Mouse (Mus musculus): Measurements from ENCODE around the gene Ifna13. TPM values are rescaled to one million over a fixed set of nuclear protein-coding genes. Genes with fewer than 3 reads are reported as not detected.

The Ifna13 gene
- total RNA-seq (2014; fragmentation: Nextera tagmentation) (not detected in 2 replicates), total RNA-seq (2017) (not detected in 2 replicates)

DNA sequence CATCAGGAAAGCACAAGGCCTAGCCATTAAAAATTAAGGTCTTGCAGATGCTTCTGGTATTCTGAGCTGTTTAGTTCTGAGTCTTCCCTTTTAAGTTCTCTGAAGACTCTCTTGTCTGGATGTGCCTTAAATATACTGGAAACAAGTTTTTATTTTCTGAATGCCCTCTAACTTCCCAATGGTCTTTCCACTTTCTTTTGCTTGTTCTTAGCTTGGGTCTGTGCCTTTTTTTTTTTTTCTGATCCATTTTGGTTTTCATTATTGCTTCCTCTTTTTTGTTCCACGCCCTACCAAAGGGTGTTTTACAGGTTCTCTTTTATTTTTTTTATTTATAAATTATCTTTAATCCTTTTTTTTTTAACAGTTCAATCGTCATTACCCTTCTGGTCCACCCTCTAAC is at the start of gene Ifna13:
Ifna13 (minus strand) TSS at position 101 of the 400 bp plus-strand sequence.
- ATAC-seq (replicated peaks; ENCODE audit: poor library complexity, severe bottlenecking): no peak

DNA sequence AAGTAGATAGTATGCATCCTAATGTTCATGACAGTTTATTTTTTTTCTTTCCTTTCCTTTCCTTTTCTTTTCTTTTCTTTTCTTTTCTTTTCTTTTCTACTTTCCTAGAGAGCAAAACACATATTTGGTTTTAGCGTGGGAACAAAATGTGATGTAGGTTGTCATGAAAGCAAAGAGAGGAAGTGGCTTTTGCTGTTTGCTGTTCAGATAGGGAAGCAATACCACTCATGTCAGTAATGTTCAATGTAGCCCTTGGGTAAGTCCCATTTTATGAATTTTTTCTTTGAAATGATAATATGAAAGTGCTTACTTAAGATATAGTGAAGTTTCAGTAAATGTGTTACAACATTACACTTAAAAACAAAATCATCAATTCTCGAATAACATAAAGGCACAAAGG is 49.1 kb upstream of the Ifna13 start:
- ATAC-seq (replicated peaks; ENCODE audit: poor library complexity, severe bottlenecking): peak; percentile 75

DNA sequence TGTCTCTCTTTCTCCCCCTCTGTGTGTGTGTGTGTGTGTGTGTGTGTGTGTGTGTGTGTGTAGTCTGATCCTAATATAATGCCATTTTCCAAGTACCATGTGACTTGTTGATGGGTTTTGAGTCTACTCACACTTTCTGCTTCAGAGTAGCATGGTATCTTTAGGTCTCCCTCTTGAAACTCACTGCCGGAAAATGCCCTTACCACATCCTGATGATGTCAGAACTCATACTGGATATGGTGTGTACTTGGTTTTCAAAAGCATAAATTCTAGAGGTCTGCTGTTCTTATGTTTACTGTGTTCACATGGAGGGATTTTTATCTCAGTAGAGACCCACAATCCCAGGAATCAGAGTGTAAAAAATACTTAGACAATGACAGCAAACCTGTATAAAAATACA is 48.3 kb upstream of the Ifna13 start:
- 0 out of 2 replicates have a peak, but pooled peaks have one; percentile 23 for ATAC-seq (replicated peaks; ENCODE audit: poor library complexity, severe bottlenecking)

DNA sequence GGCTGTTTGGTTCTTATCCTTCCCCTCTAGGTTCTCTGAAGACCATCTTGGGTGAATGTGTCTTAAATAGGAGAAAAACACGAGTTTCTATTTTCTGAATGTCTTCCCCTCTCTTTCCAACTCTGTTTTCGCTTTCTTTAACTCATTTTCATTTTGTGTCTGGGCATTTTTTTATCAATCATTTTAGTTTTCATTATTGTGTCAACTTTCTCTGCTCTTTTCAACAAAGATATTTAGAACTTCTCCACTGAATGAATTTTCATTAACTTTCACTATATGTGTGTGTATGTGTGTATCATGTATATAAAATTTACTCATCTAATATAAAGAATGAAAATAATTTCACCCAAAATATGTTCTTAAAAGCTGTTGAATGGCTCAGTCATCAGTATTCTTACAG is 47.0 kb upstream of the Ifna13 start, which contains the start of gene Ifnab:
Ifnab (minus strand) TSS at position 101 of the 400 bp plus-strand sequence.
- no peak for ATAC-seq (replicated peaks; ENCODE audit: poor library complexity, severe bottlenecking)

DNA sequence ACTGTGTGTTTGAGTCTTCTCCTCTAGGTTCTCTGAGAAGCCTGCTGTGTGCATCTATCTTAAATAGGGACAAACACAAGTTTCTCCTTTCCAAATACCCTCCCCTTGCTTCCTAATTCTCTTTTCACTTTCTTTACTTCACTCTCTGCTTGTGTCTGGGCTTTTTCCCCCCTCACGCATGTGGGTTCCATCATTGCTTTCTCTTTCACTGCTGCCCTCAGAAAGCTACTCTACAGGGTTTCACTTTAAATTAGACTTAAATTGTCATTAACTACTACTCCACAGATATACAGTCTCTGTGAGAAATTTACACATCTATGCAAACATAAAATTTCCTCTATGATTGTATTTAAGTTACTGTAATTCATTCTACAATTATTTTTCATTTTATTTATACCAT is 39.6 kb upstream of the Ifna13 start, which contains the start of gene Ifna2:
Ifna2 (minus strand) TSS at position 101 of the 400 bp plus-strand sequence.
- ATAC-seq (replicated peaks; ENCODE audit: poor library complexity, severe bottlenecking): no peak

DNA sequence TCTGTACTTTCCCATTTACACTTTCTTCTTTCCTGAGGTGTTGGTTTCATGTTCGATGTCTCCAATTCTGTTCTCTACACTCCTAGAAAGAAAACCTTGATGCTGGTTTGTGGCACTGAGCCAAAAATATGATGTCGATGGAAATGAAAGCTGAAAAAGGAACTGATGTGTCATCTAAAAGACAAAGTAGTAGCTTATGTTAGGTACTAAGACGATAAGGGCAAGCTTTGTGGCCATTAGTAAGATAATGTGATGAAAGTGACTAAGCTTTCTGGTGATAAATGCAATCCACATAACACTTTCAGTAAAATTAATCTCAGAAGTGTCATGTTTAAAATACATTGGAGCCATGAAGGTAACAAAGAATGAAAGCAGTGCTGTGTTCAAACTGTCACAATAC is 37.1 kb upstream of the Ifna13 start:
- ATAC-seq (replicated peaks; ENCODE audit: poor library complexity, severe bottlenecking): 0 out of 2 replicates have a peak, but pooled peaks have one; percentile 42

DNA sequence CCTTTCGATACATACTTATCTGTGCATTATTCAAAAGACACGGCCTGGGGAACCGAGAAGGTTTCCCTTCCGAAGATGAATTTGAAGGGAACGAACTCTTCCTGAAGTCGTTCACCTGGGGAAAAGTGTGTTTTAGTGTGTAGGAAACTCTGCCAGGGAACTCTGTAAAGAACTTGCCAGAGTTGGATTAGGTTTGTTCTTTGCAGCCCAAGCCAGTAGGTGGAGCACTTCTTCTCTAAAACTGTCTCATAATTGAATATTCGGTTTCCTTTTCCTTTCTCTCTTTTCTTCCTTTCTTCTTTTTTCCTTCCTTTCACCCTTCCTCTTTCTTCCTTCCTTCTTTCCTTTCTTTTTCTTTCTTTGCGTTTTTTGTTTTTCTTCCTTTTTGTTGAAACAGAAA is 36.1 kb upstream of the Ifna13 start:
- peak; percentile 52 for ATAC-seq (replicated peaks; ENCODE audit: poor library complexity, severe bottlenecking)

DNA sequence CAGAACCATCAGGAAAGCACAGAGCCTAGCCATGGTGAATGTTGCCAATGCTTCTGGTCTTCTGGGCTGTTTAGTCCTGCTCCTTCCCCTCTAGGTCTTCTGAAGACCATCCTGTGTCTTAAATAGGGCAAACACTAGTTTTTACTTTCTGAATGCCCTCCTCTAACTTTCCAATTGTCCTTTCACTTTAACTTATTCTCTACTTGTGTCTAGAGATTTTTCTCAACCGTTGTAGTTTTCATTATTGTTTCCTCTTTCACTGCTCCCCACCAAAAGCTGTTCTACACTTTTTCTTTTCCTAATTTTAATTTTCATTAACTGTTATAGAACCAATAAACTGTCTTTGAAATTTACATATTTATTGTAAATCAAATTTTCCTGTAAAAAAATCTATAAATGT is 32.6 kb upstream of the Ifna13 start, which contains the start of gene Ifna16:
Ifna16 (minus strand) TSS at position 101 of the 400 bp plus-strand sequence.
- ATAC-seq (replicated peaks; ENCODE audit: poor library complexity, severe bottlenecking): no peak

DNA sequence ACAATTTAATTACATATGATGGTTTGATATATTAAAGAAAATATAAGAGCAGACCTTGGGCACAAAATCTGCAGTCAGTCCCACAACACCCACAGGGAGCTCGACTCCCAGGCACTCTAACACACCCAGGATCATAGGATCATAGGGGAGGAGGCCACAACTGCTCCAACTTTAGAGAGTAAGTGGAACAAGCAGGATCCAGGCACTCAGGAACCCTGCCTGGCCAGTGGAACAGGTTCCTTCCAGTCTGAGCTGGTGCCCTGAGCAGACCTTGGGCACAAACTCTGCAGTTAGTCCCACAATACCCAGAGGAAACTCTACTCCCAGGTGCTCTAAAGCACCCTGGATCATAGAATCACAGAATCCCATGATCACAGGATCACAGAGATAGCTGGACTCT is 11.2 kb upstream of the Ifna13 start:
- ATAC-seq (replicated peaks; ENCODE audit: poor library complexity, severe bottlenecking): no peak

DNA sequence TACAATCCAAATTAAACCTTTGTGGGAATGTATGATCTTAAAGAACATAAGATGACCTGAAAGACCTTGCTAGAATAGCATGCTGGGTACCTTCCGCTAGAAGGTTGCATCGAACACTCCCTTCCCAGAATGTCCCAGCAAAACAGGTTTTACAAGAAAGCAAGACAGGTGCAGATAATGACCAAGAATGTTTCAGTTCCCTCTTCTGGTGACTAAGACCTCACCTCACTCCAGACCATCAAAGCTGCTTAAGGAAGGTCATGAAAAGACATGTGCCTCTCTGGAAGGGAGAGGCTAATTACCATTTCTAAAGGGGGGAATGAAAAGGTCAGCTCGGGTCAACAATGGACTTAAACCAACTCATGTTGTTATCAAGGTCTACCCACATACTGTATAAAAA is 9.4 kb upstream of the Ifna13 start:
- ATAC-seq (replicated peaks; ENCODE audit: poor library complexity, severe bottlenecking): no peak

DNA sequence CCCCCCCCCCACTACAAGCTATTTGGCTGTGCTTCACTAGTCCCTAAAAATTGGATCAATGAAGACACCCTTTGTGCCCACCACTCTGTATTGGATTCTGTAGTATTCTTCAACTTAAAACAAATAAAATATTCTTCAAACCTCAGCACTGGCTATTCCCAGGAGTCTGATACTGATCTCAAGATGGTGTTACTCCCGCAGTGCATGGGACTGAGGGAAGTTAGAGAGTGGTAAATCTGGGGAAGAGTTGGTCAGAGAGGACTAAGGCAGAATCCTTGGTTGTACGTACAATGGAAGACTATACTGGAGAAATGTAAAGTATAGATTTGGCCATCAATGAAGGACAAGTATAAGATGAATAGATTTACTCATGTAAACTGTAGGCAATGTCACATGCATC is 1.7 kb downstream of the Ifna13 start:
- no peak for ATAC-seq (replicated peaks; ENCODE audit: poor library complexity, severe bottlenecking)

DNA sequence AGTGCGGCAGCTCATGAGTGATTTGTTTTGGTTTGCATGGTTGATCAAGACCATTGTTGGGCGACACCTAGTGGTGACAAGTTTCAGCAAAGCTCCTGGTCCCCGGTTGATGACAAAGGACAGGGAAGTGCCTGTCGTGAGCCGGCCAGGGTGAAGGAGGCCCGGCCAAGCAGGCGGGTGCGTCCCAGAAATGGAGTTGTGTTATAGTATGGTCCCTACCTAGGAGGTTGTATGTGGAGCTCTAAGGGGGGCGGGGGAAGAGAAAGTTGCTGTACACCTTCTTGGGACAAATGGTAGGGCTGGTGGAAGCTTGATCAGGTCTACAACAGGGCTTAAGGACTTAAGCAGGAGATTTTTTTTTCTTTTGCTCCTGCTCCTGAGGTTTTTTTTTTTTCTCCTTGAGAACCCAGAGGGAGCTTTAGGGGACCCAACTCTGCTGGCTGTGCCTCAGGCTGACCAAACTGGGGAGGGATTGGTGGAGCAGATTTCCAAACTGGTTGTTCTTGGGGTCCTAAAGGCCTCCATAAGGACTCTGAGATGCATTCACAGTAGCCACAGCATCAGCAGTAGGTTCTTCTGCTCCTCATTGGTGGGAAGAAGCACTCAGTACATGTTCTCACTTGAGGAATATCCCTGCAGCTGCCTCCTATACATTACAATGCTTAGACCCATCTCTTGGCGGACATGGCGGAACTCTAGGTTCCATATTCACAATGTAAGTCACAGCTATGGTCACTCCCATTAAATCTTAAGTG is 3.0 kb downstream of the Ifna13 start:
- ATAC-seq (replicated peaks; ENCODE audit: poor library complexity, severe bottlenecking): peak; percentile 93

DNA sequence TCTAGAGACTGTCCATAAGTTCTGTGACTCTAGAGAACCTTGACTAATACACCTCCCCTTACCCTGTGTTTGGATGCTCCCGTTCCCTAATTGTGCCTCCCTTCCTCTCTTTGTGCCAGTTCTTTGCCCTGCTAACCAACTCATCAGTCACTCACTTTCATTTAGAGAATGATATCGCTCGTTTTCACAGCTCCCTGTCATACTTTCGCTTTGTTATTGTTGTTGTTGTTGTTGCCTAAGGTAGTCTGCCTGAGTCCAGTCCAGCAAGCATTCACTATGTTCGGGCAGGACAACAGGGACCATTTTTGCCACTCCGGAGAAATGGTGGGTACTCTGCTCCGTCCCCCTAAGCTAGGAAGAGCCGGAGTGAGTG is 3.6 kb downstream of the Ifna13 start:
- ATAC-seq (replicated peaks; ENCODE audit: poor library complexity, severe bottlenecking): no peak

DNA sequence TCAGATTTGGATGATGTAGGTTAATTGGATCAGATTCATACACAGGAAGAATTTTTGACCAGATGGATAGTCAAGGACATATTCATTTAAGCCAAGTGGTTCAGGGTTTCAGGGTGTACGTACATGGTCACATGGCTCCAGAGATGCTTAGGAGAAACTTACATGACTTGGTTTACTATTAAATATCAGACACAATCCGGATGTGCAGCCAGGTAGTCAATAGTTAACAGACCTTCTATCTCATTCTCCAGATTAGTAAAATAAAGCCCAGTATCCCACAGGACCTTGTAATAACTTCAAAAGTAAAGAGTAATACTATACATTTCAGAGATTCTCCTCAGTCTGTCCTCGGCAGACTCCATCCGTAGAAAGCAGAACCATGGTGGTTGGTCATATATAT is 9.9 kb downstream of the Ifna13 start, which contains the start of gene C87499:
C87499 (minus strand) TSS at position 101 of the 400 bp plus-strand sequence.
- no peak for ATAC-seq (replicated peaks; ENCODE audit: poor library complexity, severe bottlenecking)

DNA sequence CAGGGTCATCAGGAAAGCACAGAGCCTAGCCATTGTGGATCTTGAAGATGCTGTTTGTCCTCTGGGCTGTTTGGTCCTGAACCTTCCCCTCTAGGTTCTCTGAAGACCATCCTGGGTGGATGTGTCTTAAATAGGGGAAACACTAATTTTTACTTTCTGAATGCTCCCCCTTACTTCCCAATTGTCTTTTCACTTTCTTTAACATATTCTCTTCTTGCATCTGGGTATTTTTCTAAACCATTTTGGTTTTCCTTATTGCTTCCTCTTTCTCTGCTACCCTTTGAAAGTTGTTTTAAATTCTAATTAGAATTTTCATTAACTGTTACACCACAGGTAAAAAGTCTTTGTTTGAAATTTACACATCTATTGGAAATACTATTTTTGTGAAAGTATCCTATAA is 41.0 kb downstream of the Ifna13 start, which contains the start of gene Ifna12:
Ifna12 (minus strand) TSS at position 101 of the 400 bp plus-strand sequence.
- ATAC-seq (replicated peaks; ENCODE audit: poor library complexity, severe bottlenecking): no peak

Other genes starting within 250 kb of the Ifna13 start
Only the 30 nearest of the 33 such genes appear.
- gene Ifnb1, start 121.7 kb downstream of the Ifna13 start, total RNA-seq (2014; fragmentation: Nextera tagmentation): not detected in 2 replicates
- not detected in 2 replicates for gene Ifnb1, start 121.7 kb downstream of the Ifna13 start, total RNA-seq (2017)
- gene Ifna15, start 86.2 kb downstream of the Ifna13 start, total RNA-seq (2014; fragmentation: Nextera tagmentation): not detected in 2 replicates
- not detected in 2 replicates for gene Ifna15, start 86.2 kb downstream of the Ifna13 start, total RNA-seq (2017)
- not detected in 2 replicates for gene Ifna14, start 72.7 kb downstream of the Ifna13 start, total RNA-seq (2014; fragmentation: Nextera tagmentation)
- not detected in 2 replicates for gene Ifna14, start 72.7 kb downstream of the Ifna13 start, total RNA-seq (2017)
- gene Ifna9, start 52.1 kb downstream of the Ifna13 start, total RNA-seq (2014; fragmentation: Nextera tagmentation): not detected in 2 replicates
- gene Ifna9, start 52.1 kb downstream of the Ifna13 start, total RNA-seq (2017): not detected in 2 replicates
- gene Ifna12, start 41.1 kb downstream of the Ifna13 start, total RNA-seq (2014; fragmentation: Nextera tagmentation): not detected in 2 replicates
- not detected in 2 replicates for gene Ifna12, start 41.1 kb downstream of the Ifna13 start, total RNA-seq (2017)
- gene C87499, start 10.0 kb downstream of the Ifna13 start, total RNA-seq (2014; fragmentation: Nextera tagmentation): not detected in 2 replicates
- not detected in 2 replicates for gene C87499, start 10.0 kb downstream of the Ifna13 start, total RNA-seq (2017)
- gene Ifna16, start 32.5 kb upstream of the Ifna13 start, total RNA-seq (2014; fragmentation: Nextera tagmentation): not detected in 2 replicates
- gene Ifna16, start 32.5 kb upstream of the Ifna13 start, total RNA-seq (2017): not detected in 2 replicates
- not detected in 2 replicates for gene Ifna2, start 39.5 kb upstream of the Ifna13 start, total RNA-seq (2014; fragmentation: Nextera tagmentation)
- gene Ifna2, start 39.5 kb upstream of the Ifna13 start, total RNA-seq (2017): not detected in 2 replicates
- not detected in 2 replicates for gene Ifnab, start 46.9 kb upstream of the Ifna13 start, total RNA-seq (2014; fragmentation: Nextera tagmentation)
- gene Ifnab, start 46.9 kb upstream of the Ifna13 start, total RNA-seq (2017): not detected in 2 replicates
- gene Gm26566, start 77.3 kb upstream of the Ifna13 start, total RNA-seq (2014; fragmentation: Nextera tagmentation): not detected in 2 replicates
- gene Gm26566, start 77.3 kb upstream of the Ifna13 start, total RNA-seq (2017): 0.69 TPM in 1 of 2 replicates, not detected in the other
- 33.5 and 45.5 TPM in 2 replicates for gene Klhl9, start 78.0 kb upstream of the Ifna13 start, total RNA-seq (2014; fragmentation: Nextera tagmentation)
- 72.4 and 96.0 TPM in 2 replicates for gene Klhl9, start 78.0 kb upstream of the Ifna13 start, total RNA-seq (2017)
- not detected in 2 replicates for gene Gm13271, start 110.4 kb upstream of the Ifna13 start, total RNA-seq (2014; fragmentation: Nextera tagmentation)
- gene Gm13271, start 110.4 kb upstream of the Ifna13 start, total RNA-seq (2017): not detected in 2 replicates
- gene Gm13283, start 115.7 kb upstream of the Ifna13 start, total RNA-seq (2014; fragmentation: Nextera tagmentation): 0.49 TPM in 1 of 2 replicates, not detected in the other
- 0.21 TPM in 1 of 2 replicates, not detected in the other for gene Gm13283, start 115.7 kb upstream of the Ifna13 start, total RNA-seq (2017)
- gene Gm13290, start 129.4 kb upstream of the Ifna13 start, total RNA-seq (2014; fragmentation: Nextera tagmentation): not detected in 2 replicates
- gene Gm13290, start 129.4 kb upstream of the Ifna13 start, total RNA-seq (2017): not detected in 2 replicates
- not detected in 2 replicates for gene Gm13289, start 132.5 kb upstream of the Ifna13 start, total RNA-seq (2014; fragmentation: Nextera tagmentation)
- not detected in 2 replicates for gene Gm13289, start 132.5 kb upstream of the Ifna13 start, total RNA-seq (2017)
- gene Gm13272, start 135.4 kb upstream of the Ifna13 start, total RNA-seq (2014; fragmentation: Nextera tagmentation): not detected in 2 replicates
- gene Gm13272, start 135.4 kb upstream of the Ifna13 start, total RNA-seq (2017): not detected in 2 replicates
- 1.5 TPM in 1 of 2 replicates, not detected in the other for gene Ifnz, start 137.7 kb upstream of the Ifna13 start, total RNA-seq (2014; fragmentation: Nextera tagmentation)
- gene Ifnz, start 137.7 kb upstream of the Ifna13 start, total RNA-seq (2017): 0.22 and 0.52 TPM in 2 replicates
- not detected in 2 replicates for gene Gm13276, start 141.2 kb upstream of the Ifna13 start, total RNA-seq (2014; fragmentation: Nextera tagmentation)
- not detected in 2 replicates for gene Gm13276, start 141.2 kb upstream of the Ifna13 start, total RNA-seq (2017)
- not detected in 2 replicates for gene Gm13277, start 144.2 kb upstream of the Ifna13 start, total RNA-seq (2014; fragmentation: Nextera tagmentation)
- gene Gm13277, start 144.2 kb upstream of the Ifna13 start, total RNA-seq (2017): not detected in 2 replicates
- gene Gm13278, start 147.1 kb upstream of the Ifna13 start, total RNA-seq (2014; fragmentation: Nextera tagmentation): not detected in 2 replicates
- gene Gm13278, start 147.1 kb upstream of the Ifna13 start, total RNA-seq (2017): not detected in 2 replicates
- gene Gm13275, start 150.0 kb upstream of the Ifna13 start, total RNA-seq (2014; fragmentation: Nextera tagmentation): not detected in 2 replicates
- gene Gm13275, start 150.0 kb upstream of the Ifna13 start, total RNA-seq (2017): not detected in 2 replicates
- gene Gm13279, start 152.9 kb upstream of the Ifna13 start, total RNA-seq (2014; fragmentation: Nextera tagmentation): not detected in 2 replicates
- gene Gm13279, start 152.9 kb upstream of the Ifna13 start, total RNA-seq (2017): not detected in 2 replicates
- gene Gm13285, start 155.2 kb upstream of the Ifna13 start, total RNA-seq (2014; fragmentation: Nextera tagmentation): not detected in 2 replicates
- not detected in 2 replicates for gene Gm13285, start 155.2 kb upstream of the Ifna13 start, total RNA-seq (2017)
- not detected in 2 replicates for gene Gm13287, start 158.8 kb upstream of the Ifna13 start, total RNA-seq (2014; fragmentation: Nextera tagmentation)
- not detected in 2 replicates for gene Gm13287, start 158.8 kb upstream of the Ifna13 start, total RNA-seq (2017)
- not detected in 2 replicates for gene Gm13288, start 161.1 kb upstream of the Ifna13 start, total RNA-seq (2014; fragmentation: Nextera tagmentation)
- gene Gm13288, start 161.1 kb upstream of the Ifna13 start, total RNA-seq (2017): not detected in 2 replicates
- not detected in 2 replicates for gene Ifna7, start 171.8 kb upstream of the Ifna13 start, total RNA-seq (2014; fragmentation: Nextera tagmentation)
- not detected in 2 replicates for gene Ifna7, start 171.8 kb upstream of the Ifna13 start, total RNA-seq (2017)
- not detected in 2 replicates for gene Ifna11, start 175.5 kb upstream of the Ifna13 start, total RNA-seq (2014; fragmentation: Nextera tagmentation)
- not detected in 2 replicates for gene Ifna11, start 175.5 kb upstream of the Ifna13 start, total RNA-seq (2017)
- gene Ifna6, start 183.0 kb upstream of the Ifna13 start, total RNA-seq (2014; fragmentation: Nextera tagmentation): not detected in 2 replicates
- gene Ifna6, start 183.0 kb upstream of the Ifna13 start, total RNA-seq (2017): not detected in 2 replicates
- not detected in 2 replicates for gene Ifna5, start 191.1 kb upstream of the Ifna13 start, total RNA-seq (2014; fragmentation: Nextera tagmentation)
- not detected in 2 replicates for gene Ifna5, start 191.1 kb upstream of the Ifna13 start, total RNA-seq (2017)
- gene Ifna4, start 197.4 kb upstream of the Ifna13 start, total RNA-seq (2014; fragmentation: Nextera tagmentation): not detected in 2 replicates
- gene Ifna4, start 197.4 kb upstream of the Ifna13 start, total RNA-seq (2017): not detected in 2 replicates

All from granulocyte monocyte progenitor cell, adult 5-6 weeks (primary cell).